Comparison of ENCODE assay signal across 15 mouse cellular contexts in genomic region chr17:50687670-50688069, GRCm38 (mm10).
"Had no signal": no experiment of that assay in that cellular context is flagged by ENCODE, and none has a peak within 500 bp of the region (broad histone marks: within the 10 kb centered on the region; RNA-seq: fewer than 3 reads in every experiment).

No protein-coding gene starts in this region.

- H3K36me3 ChIP-seq: stomach, embryonic 15.5 days had no signal

- H3K9ac ChIP-seq: neural tube, embryonic 15.5 days; stomach, embryonic 15.5 days had no signal

- DNase-seq: retina, postnatal 1 day; right cerebral cortex, adult 18-20 months; right cerebral cortex, postnatal 14 days; right cerebral cortex, postnatal 25 days; right cerebral cortex, postnatal 4 days; spleen, adult 18-20 months; thymus, adult 18-20 months; thymus, adult 2 months; thymus, postnatal 14 days; thymus, postnatal 25 days; thymus, postnatal 36 days; thymus, postnatal 4 days had no signal

- H3K27me3 ChIP-seq: neural tube, embryonic 15.5 days; stomach, embryonic 15.5 days had no signal

- H3K27ac ChIP-seq: neural tube, embryonic 15.5 days; stomach, embryonic 15.5 days; stomach, postnatal 0 days had no signal

- H3K4me3 ChIP-seq: neural tube, embryonic 15.5 days; stomach, embryonic 15.5 days had no signal

- H3K9me3 ChIP-seq: neural tube, embryonic 15.5 days; stomach, embryonic 15.5 days had no signal

- H3K4me2 ChIP-seq: neural tube, embryonic 15.5 days; stomach, embryonic 15.5 days had no signal

- H3K4me1 ChIP-seq: neural tube, embryonic 15.5 days; stomach, embryonic 15.5 days had no signal
